Mouse (Mus musculus) left cerebral cortex, adult 11 months (tissue): ENCODE data around the gene Vps13d.

ENCODE experiments used
- DNase-seq: peaks from one replicate; pipeline ENCODE4 v3.0.0; 2022; ENCODE audit warnings: low spot score

The Vps13d gene

DNA sequence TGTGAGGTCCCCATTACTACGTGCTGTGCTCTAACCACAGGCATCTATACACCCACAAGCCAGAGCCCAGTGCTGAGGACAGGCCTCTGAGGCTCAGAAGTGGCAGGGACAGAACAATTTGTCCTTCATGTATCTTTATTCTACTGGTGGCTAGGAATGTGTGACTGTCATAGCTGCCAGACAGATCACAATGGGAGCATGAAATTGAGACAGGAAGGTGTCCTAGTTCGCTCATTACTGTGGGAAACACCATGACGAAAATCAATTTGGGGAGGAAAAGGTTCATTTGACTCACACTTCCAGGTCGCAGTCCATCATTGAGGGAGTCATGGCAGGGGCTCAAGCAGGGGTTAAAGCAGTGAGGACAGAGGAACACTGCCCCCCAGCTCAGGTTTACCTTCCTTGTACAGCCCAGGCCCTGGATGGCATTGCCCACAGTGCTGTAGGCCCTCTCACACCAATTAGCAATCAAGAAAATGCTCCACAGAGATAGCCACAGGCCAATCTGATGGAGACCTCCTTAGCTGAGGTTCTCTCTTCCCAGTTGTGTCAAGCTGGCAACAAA is 254.9 kb downstream of the Vps13d start:
- DNase-seq: no peak

DNA sequence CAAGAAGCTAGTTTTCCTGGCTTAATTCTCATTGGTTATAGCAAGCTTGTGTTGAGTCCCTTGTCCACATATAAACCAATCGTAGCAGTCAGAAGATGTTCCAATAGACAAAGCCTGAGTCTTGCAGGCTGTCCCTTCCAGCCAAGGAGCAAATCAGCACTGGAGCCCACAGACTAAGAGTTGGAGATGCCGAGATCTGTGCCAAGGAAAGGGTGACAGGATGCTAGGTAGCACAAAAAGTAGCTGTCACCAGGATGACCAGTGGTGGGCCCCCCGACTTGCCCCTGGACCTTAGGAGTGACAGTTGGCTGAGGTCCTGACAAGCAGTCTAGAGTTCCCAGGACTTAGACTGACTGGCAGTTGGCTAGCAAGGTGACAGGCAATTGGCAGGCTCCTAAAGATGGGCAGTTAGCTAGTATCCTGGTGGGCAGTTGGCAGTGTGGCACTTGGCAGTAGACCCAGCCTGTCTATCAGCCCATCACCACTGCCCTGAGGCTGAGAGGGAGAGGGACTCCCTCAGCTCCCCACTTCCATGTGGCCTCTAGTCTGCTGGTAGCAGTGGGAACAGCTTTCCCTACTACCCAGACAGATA is 258.1 kb downstream of the Vps13d start:
- DNase-seq: no peak

DNA sequence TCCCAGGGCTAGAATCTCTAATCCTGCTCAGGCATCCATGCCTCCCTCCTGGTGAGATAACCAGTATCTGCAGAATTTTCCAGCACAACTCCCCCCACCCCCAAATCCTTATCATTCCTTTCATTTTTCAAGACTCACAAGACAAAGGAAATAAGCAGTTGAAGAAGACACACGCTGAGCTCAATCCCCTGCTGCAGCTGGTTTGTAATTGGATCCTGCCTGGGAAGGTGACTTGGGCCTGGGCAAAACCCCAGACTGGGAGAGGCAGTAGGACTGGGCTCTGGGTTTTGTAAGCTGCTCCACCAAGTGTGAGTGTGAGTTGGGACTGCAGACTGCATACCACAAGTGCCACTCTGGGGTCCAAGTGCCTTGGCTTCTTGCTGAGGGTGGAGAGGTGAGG is 260.3 kb downstream of the Vps13d start:
- DNase-seq: no peak

DNA sequence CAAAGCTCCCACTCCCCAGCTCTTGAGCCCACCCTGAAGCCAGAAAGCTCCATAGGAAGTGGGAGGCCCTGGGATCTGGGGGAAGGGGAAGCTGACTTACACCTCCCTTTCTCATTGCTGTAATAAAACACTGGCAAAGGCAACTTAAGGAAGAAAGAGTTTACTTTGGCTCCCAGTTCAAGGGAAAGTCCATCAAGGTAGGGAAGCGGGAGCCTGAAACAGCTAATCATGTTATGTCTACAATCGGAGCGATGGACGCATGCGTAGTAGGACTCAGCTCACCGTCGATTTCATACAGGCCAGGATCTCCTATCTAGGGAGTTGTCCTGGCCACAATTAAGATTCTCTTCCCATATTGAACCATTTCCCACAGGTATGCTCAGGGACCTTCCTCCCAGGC is 263.6 kb downstream of the Vps13d start:
- DNase-seq: no peak

DNA sequence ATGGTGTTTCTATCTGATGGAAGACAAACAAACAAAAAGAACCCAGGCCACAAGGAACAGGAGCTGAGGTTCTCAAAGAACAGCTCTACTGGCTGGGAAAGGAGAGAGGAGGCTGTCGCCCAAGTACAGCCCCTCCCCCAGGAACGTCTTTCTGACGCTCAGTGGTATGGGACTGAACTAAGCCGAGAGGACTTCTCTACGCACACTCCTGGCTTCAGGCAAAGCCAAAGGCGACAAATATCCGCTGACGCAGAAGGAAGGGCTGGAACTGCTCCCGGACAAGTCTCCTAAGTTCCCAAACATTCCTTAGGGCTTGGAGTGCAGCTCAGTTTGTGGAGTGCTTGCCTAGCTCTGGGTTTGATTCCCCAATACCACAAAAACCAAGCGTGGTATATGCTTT is 264.4 kb downstream of the Vps13d start:
- DNase-seq: no peak

DNA sequence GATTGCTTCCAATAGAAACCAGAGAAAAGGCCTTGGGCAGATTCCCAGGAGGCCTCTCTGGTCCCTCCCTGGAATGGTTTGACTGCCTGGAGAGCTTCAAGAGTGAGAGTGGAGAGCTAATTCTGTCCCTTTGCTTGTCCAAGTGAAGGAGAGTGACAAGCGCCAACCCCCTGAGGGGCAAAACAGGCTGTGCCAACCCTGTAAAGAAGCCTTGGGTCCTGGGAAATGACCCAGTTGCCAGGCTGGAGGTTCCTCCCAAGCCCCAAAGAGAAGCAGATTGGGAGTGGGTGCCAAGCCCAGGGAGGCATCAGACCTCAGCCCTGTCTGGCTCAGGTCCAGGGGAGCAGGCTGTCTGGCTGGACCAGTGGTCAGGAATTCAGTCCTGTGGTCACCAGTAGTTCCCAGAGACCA is 265.0 kb downstream of the Vps13d start:
- peak; percentile 46 for DNase-seq

DNA sequence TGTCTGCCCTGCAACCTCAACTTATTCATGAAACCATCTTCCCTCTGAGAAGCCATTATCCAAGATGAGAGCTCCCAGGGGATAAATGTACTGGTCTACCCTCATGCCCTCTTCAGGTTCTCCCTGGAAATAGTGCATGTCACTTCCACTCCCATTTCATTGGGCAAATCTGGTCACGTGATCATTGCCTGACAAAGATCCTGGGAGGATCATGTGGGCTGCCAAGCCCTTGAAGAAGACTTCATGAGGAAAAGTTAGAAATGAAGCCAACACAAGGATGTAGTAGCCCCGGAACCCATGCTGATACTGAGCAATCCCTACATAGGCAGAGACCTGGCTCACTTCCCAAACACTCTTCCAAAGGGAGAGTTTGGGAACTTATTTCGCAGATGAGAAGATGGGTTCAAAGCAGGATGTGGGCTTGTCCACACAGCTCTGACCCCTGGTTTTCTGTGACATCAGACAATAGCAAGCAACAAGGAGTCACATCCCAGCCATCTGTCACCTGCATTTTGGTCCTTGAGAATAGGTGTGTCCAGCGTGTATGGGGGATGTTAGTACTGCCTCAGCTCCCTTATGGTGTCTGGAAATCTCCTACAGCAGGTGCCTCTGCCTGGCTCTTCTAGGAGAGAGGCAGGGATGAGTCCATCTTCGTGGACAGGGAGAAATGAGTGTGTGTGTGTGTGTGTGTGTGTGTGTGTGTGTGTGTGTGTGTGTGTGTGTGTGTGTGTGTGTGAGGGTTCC is 265.9 kb downstream of the Vps13d start:
- no peak for DNase-seq
